Comparison of ENCODE assay signal across 8 mouse cellular contexts in genomic region chr3:98381677-98382245, GRCm38 (mm10). TPM values are rescaled to one million over a fixed set of nuclear protein-coding genes. Genes with fewer than 3 reads are reported as not detected.
DNase-seq lines count a peak whose midpoint lies in the region; ATAC-seq and TF ChIP-seq lines count a peak whose summit lies in the region.

No protein-coding gene starts in this region.

- H3K4me1 ChIP-seq in hindbrain, embryonic 15.5 days (replicated peaks), result peaks cover 32% of the 10 kb centered on the region
- peaks cover 13% of the 10 kb centered on the region; the same call in 1 of the 2 replicates for H3K4me1 ChIP-seq in midbrain, postnatal 0 days (ENCODE audit: insufficient read depth, low read length)

- H3K27me3 ChIP-seq in hindbrain, embryonic 15.5 days, result no peaks in the 10 kb centered on the region
- H3K27me3 ChIP-seq in midbrain, postnatal 0 days (ENCODE audit: insufficient read depth, low read length), result no peaks in the 10 kb centered on the region

- peak overlapping the region; percentile 91 for H3K9ac ChIP-seq in hindbrain, embryonic 15.5 days
- peak overlapping the region; percentile 93 for H3K9ac ChIP-seq in midbrain, postnatal 0 days (replicated peaks; ENCODE audit: low read length, poor library complexity, severe bottlenecking)

- H3K4me2 ChIP-seq in hindbrain, embryonic 15.5 days, result peak overlapping the region; percentile 87
- H3K4me2 ChIP-seq in midbrain, postnatal 0 days (ENCODE audit: low read depth, low read length, poor library complexity, severe bottlenecking), result peak overlapping the region; percentile 86

- WGBS in hindbrain, embryonic 15.5 days, result 7% methylated on average over 17 of the region's 17 CpGs
- WGBS in midbrain, postnatal 0 days, result 6% methylated on average over 17 of the region's 17 CpGs

- peak; percentile 47 for ATAC-seq in hindbrain, embryonic 15.5 days (ENCODE audit: low FRiP score, low read depth)
- ATAC-seq in midbrain, postnatal 0 days (ENCODE audit: low FRiP score), result peak; percentile 12

- no peak for DNase-seq in layer of hippocampus, adult 2 months (ENCODE audit: low spot score in 2 of 2)
- no peak for DNase-seq in layer of hippocampus, postnatal 10 days (ENCODE audit: low spot score in 2 of 2)
- peak; percentile 52 for DNase-seq in embryo, embryonic 11 days
- DNase-seq in midbrain, postnatal 0 days (ENCODE audit: low spot score), result peak; percentile 37
- no peak for DNase-seq in right cerebral cortex, postnatal 25 days
- DNase-seq in ovary, postnatal 10 days (ENCODE audit: low spot score), result no peak
- no peak for DNase-seq in adrenal gland, postnatal 14 days

- TF ChIP-seq CTCF in layer of hippocampus, adult 2 months (conservative IDR thresholded peaks at IDR 0.05), result peak; percentile 57
- TF ChIP-seq CTCF in midbrain, postnatal 0 days (IDR thresholded peaks at IDR 0.05), result peak; percentile 68

- peak overlapping the region; percentile 94 for H3K27ac ChIP-seq in layer of hippocampus, adult 2 months
- peak overlapping the region; percentile 92 for H3K27ac ChIP-seq in hindbrain, embryonic 15.5 days (replicated peaks)
- H3K27ac ChIP-seq in midbrain, postnatal 0 days (ENCODE audit: low read depth, low read length), result peak overlapping the region; percentile 94; the same call in 1 of the 2 replicates

- H3K36me3 ChIP-seq in hindbrain, embryonic 15.5 days, result no peaks in the 10 kb centered on the region
- no peaks in the 10 kb centered on the region for H3K36me3 ChIP-seq in midbrain, postnatal 0 days (ENCODE audit: insufficient read depth, low read length)

- peak overlapping the region; percentile 82 for H3K4me3 ChIP-seq in layer of hippocampus, adult 2 months
- H3K4me3 ChIP-seq in hindbrain, embryonic 15.5 days, result peak overlapping the region; percentile 81
- H3K4me3 ChIP-seq in midbrain, postnatal 0 days (ENCODE audit: low read depth, low read length), result peak overlapping the region; percentile 89

- no peaks in the 10 kb centered on the region for H3K9me3 ChIP-seq in hindbrain, embryonic 15.5 days
- no peaks in the 10 kb centered on the region for H3K9me3 ChIP-seq in midbrain, postnatal 0 days (ENCODE audit: low read length)

RNA-seq across cellular contexts. Expression of gene Zfp697, which starts 0.5 kb away (rescaled TPM):
- total RNA-seq in layer of hippocampus, adult 2 months (2021), result 10 to 100 TPM; 28.5 to 29.1 TPM
- 10 to 100 TPM; 29.6 to 31.3 TPM for total RNA-seq in layer of hippocampus, postnatal 10 days (2021)
- 14.7 and 17.3 TPM in 2 replicates for polyA plus RNA-seq in hindbrain, embryonic 15.5 days (2015; fragmentation: Nextera tagmentation; extraction: Ambion mirVana)
- total RNA-seq in midbrain, postnatal 0 days (2014; rRNA removed), result 39.5 and 45.9 TPM in 2 replicates
- polyA plus RNA-seq in midbrain, postnatal 0 days (2015; fragmentation: Nextera tagmentation; extraction: Ambion mirVana), result 18.1 and 18.7 TPM in 2 replicates
- 3.4 and 4.3 TPM in 2 replicates for total RNA-seq in adrenal gland, postnatal 14 days (2021)

RNA-seq across cellular contexts. Expression of gene Phgdh, which starts 42.0 kb away (rescaled TPM):
- total RNA-seq in layer of hippocampus, adult 2 months (2021), result 10 to 100 TPM; 66.8 to 82.0 TPM
- total RNA-seq in layer of hippocampus, postnatal 10 days (2021), result 10 to 100 TPM; 78.3 to 94.2 TPM
- polyA plus RNA-seq in hindbrain, embryonic 15.5 days (2015; fragmentation: Nextera tagmentation; extraction: Ambion mirVana), result 179 and 188 TPM in 2 replicates
- total RNA-seq in midbrain, postnatal 0 days (2014; rRNA removed), result 182 and 206 TPM in 2 replicates
- polyA plus RNA-seq in midbrain, postnatal 0 days (2015; fragmentation: Nextera tagmentation; extraction: Ambion mirVana), result 148 and 171 TPM in 2 replicates
- total RNA-seq in adrenal gland, postnatal 14 days (2021), result 21.0 and 25.2 TPM in 2 replicates

Comparison
In these comparisons a context has a peak if more than half of its experiments do, and no peak if none do; other contexts are left out.
1. DNase-seq: peak in embryo, embryonic 11 days (single experiment) and midbrain, postnatal 0 days (single experiment); none in layer of hippocampus, adult 2 months (0 of 2), layer of hippocampus, postnatal 10 days (0 of 2), right cerebral cortex, postnatal 25 days (single experiment), ovary, postnatal 10 days (single experiment) and adrenal gland, postnatal 14 days (single experiment).
2. Peak in every context shown above with its lines, with median percentiles within 50 percentile points of each other: H3K27ac ChIP-seq and H3K4me3 ChIP-seq.